Mouse (Mus musculus): ENCODE measurements at regions not wholly inside any gene's neighbourhood (a gene's known extent, or its start where the extent isn't known, plus 50 kb on each side); places are given as distances from the start of the nearest gene placed in this dataset.

DNA sequence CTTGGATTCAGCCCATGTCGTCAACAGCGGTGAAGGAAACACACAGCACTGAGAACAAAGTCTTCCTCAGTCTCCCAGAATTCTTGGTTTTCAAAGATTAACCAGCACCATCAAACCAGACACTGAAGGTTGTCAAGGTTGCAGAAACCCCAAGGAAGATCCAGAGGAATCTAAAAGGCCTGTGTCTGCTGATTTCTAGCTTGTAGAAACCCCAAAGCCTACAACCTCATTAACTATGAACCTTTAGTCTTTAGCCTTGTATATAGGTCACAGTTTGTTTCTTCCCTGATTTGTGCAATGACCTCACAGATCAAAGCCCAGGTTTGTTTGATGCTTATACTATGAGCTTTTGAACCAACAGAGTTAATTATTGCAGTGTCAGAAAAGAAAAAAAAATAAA lies 497.1 kb upstream of the Tnp1 start:
- TF ChIP-seq CTCF (IDR thresholded peaks at IDR 0.05; ENCODE audit: low read depth, low read length) (no peak), TAL1 (conservative IDR thresholded peaks at IDR 0.05; ENCODE audit: low read depth, low read length) (no peak)
